ENCODE assay signal across 25 mouse cellular contexts in the genomic region with DNA sequence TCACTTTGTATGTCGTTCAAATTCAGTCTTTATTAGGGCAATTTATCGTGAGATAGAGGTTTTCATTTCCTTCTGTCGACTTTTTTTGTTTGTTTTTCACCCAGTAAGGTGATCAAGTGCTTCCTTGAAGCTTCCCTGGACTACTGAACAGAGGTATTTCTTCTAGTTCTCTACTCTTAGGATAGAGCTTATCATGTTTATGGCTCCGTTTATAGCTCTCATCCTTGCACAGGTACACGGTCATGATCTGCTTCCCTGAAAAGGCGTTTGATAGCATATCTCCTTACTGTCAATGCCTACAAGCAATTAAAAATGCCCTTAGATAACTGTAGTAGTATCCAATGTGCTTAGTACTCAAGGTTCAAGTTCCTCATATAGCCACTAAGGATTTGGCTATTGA. TPM values are rescaled to one million over a fixed set of nuclear protein-coding genes. Genes with fewer than 3 reads are reported as not detected.
"Had no signal": no experiment of that assay in that cellular context is flagged by ENCODE, and none has a peak within 500 bp of the region (broad histone marks: within the 10 kb centered on the region; RNA-seq: fewer than 3 reads in every experiment).

No protein-coding gene starts in this region.

- H3K36me3 ChIP-seq: neural tube, embryonic 12.5 days; neural tube, embryonic 13.5 days; neural tube, embryonic 15.5 days; stomach, embryonic 15.5 days had no signal

- H3K9me3 ChIP-seq: neural tube, embryonic 12.5 days; neural tube, embryonic 13.5 days; neural tube, embryonic 15.5 days; stomach, embryonic 15.5 days had no signal

- DNase-seq: retina, postnatal 1 day; right cerebral cortex, adult 18-20 months; right cerebral cortex, postnatal 14 days; right cerebral cortex, postnatal 25 days; right cerebral cortex, postnatal 4 days; spleen, adult 18-20 months; thymus, adult 2 months; thymus, postnatal 14 days; thymus, postnatal 25 days; thymus, postnatal 36 days; thymus, postnatal 4 days had no signal

- H3K4me1 ChIP-seq: neural tube, embryonic 12.5 days; neural tube, embryonic 13.5 days; neural tube, embryonic 15.5 days; stomach, embryonic 15.5 days had no signal

- H3K9ac ChIP-seq: neural tube, embryonic 12.5 days; neural tube, embryonic 13.5 days; neural tube, embryonic 15.5 days; stomach, embryonic 15.5 days had no signal

- H3K4me2 ChIP-seq: neural tube, embryonic 12.5 days; neural tube, embryonic 13.5 days; neural tube, embryonic 15.5 days; stomach, embryonic 15.5 days had no signal

- H3K4me3 ChIP-seq: neural tube, embryonic 12.5 days; neural tube, embryonic 13.5 days; neural tube, embryonic 15.5 days; stomach, embryonic 15.5 days had no signal

- H3K27me3 ChIP-seq: neural tube, embryonic 12.5 days; neural tube, embryonic 13.5 days; neural tube, embryonic 15.5 days; stomach, embryonic 15.5 days had no signal

- H3K27ac ChIP-seq: neural tube, embryonic 12.5 days; neural tube, embryonic 13.5 days; neural tube, embryonic 15.5 days; stomach, embryonic 15.5 days; stomach, postnatal 0 days had no signal

RNA-seq across cellular contexts. Expression of a gene that starts 56.9 kb away (rescaled TPM):
- total RNA-seq: neutrophil, adult 5-6 weeks had no signal
- polyA plus RNA-seq: neural tube, embryonic 11.5 days; neural tube, embryonic 12.5 days; neural tube, embryonic 13.5 days; neural tube, embryonic 14.5 days; neural tube, embryonic 15.5 days; small intestine, adult 2 months; spleen, adult 2 months; stomach, embryonic 14.5 days; stomach, embryonic 15.5 days; stomach, embryonic 16.5 days; stomach, postnatal 0 days; thymus, adult 2 months; thymus, postnatal 0 days; urinary bladder, adult 2 months had no signal
